In genomic region chr4:151185750-151186149, GRCm38 (mm10) we compare ENCODE assay signal across 12 mouse cellular contexts.
DNase-seq lines count a peak whose midpoint lies in the region; ATAC-seq and TF ChIP-seq lines count a peak whose summit lies in the region.
"Had no signal": no experiment of that assay in that cellular context is flagged by ENCODE, and none has a peak within 500 bp of the region (broad histone marks: within the 10 kb centered on the region; RNA-seq: fewer than 3 reads in every experiment).

No protein-coding gene starts in this region.

- H3K36me3 ChIP-seq in midbrain, embryonic 14.5 days (ENCODE audit: control insufficient read depth, insufficient read depth, low read length) = no peaks in the 10 kb centered on the region
- H3K36me3 ChIP-seq in midbrain, postnatal 0 days (ENCODE audit: insufficient read depth, low read length) = no peaks in the 10 kb centered on the region
- H3K36me3 ChIP-seq: embryonic facial prominence, embryonic 12.5 days; heart, embryonic 12.5 days; limb, embryonic 12.5 days had no signal

- no peak overlapping the region for H3K4me2 ChIP-seq in midbrain, embryonic 14.5 days (ENCODE audit: low read length)
- H3K4me2 ChIP-seq in midbrain, postnatal 0 days (ENCODE audit: low read depth, low read length, poor library complexity, severe bottlenecking) = no peak overlapping the region
- H3K4me2 ChIP-seq: embryonic facial prominence, embryonic 12.5 days; heart, embryonic 12.5 days; limb, embryonic 12.5 days had no signal

- H3K27me3 ChIP-seq in midbrain, embryonic 14.5 days (ENCODE audit: control insufficient read depth, insufficient read depth, low read length) = peaks cover 2% of the 10 kb centered on the region; the same call in 1 of the 2 replicates
- peaks cover 13% of the 10 kb centered on the region; the same call in 1 of the 2 replicates for H3K27me3 ChIP-seq in midbrain, postnatal 0 days (ENCODE audit: insufficient read depth, low read length)
- H3K27me3 ChIP-seq: embryonic facial prominence, embryonic 12.5 days; limb, embryonic 12.5 days; megakaryocyte, embryonic 14.5 days had no signal

- peak; percentile 33 to 51 for DNase-seq in heart, postnatal 10 days
- no peak for DNase-seq in heart, postnatal 36 days
- no peak for DNase-seq in midbrain, embryonic 14.5 days
- DNase-seq in midbrain, postnatal 0 days (ENCODE audit: low spot score) = no peak
- DNase-seq in embryo, embryonic 10.5 days (ENCODE audit: low spot score) = peak; percentile 57
- DNase-seq in T-cell, adult 2 months (ENCODE audit: low spot score) = no peak

- H3K4me1 ChIP-seq in midbrain, embryonic 14.5 days (ENCODE audit: control insufficient read depth, insufficient read depth, low read length) = peaks cover 15% of the 10 kb centered on the region; the same call in 1 of the 2 replicates
- peaks cover 4% of the 10 kb centered on the region; the same call in 1 of the 2 replicates for H3K4me1 ChIP-seq in midbrain, postnatal 0 days (ENCODE audit: insufficient read depth, low read length)
- H3K4me1 ChIP-seq: megakaryocyte, embryonic 14.5 days had no signal

- H3K9me3 ChIP-seq in midbrain, embryonic 14.5 days (ENCODE audit: control insufficient read depth, low read length) = no peaks in the 10 kb centered on the region
- H3K9me3 ChIP-seq in midbrain, postnatal 0 days (ENCODE audit: low read length) = no peaks in the 10 kb centered on the region
- H3K9me3 ChIP-seq: embryonic facial prominence, embryonic 12.5 days; heart, embryonic 12.5 days; limb, embryonic 12.5 days had no signal

- no peak overlapping the region for H3K9ac ChIP-seq in midbrain, embryonic 14.5 days (replicated peaks; ENCODE audit: low read length)
- no peak overlapping the region for H3K9ac ChIP-seq in midbrain, postnatal 0 days (replicated peaks; ENCODE audit: low read length, poor library complexity, severe bottlenecking)
- H3K9ac ChIP-seq: embryonic facial prominence, embryonic 12.5 days; heart, embryonic 12.5 days; limb, embryonic 12.5 days had no signal

- no peak for TF ChIP-seq CTCF in midbrain, postnatal 0 days (IDR thresholded peaks at IDR 0.05)

- no peak overlapping the region for H3K4me3 ChIP-seq in midbrain, embryonic 14.5 days (replicated peaks; ENCODE audit: low read depth, low read length)
- H3K4me3 ChIP-seq in midbrain, postnatal 0 days (ENCODE audit: low read depth, low read length) = no peak overlapping the region
- H3K4me3 ChIP-seq: embryonic facial prominence, embryonic 12.5 days; heart, embryonic 12.5 days; limb, embryonic 12.5 days; megakaryocyte, embryonic 14.5 days had no signal

- 0 out of 2 replicates have a peak overlapping the region, but pooled peaks have one; percentile 20 for H3K27ac ChIP-seq in midbrain, embryonic 14.5 days (replicated peaks; ENCODE audit: low read depth, low read length)
- no peak overlapping the region for H3K27ac ChIP-seq in midbrain, postnatal 0 days (ENCODE audit: low read depth, low read length)
- H3K27ac ChIP-seq: embryonic facial prominence, embryonic 12.5 days; limb, embryonic 12.5 days had no signal

- WGBS in midbrain, embryonic 14.5 days = 18% methylated on average over 1 of the region's 1 CpGs
- WGBS in midbrain, postnatal 0 days = 21% methylated on average over 1 of the region's 1 CpGs

- intact Hi-C loops in heart, postnatal 10 days (cut with DNase I) = no loop called here
- intact Hi-C loops in heart, postnatal 36 days (cut with DNase I) = no loop called here

- ATAC-seq in midbrain, embryonic 14.5 days (ENCODE audit: low FRiP score, low TSS enrichment) = no peak
- ATAC-seq in midbrain, postnatal 0 days (ENCODE audit: low FRiP score) = no peak
- 0 out of 2 replicates have a peak, but pooled peaks have one; percentile 44 for ATAC-seq in megakaryocyte-erythroid progenitor cell, adult 5-6 weeks (replicated peaks; ENCODE audit: low FRiP score, low TSS enrichment, poor library complexity, severe bottlenecking)
- ATAC-seq in megakaryocyte, adult 5-6 weeks (ENCODE audit: poor library complexity, severe bottlenecking) = no peak

Comparison
In these comparisons a context has a peak if more than half of its experiments do, and no peak if none do; other contexts are left out.
1. DNase-seq: peak in heart, postnatal 10 days (2 of 2) and embryo, embryonic 10.5 days (single experiment); none in heart, postnatal 36 days (0 of 2), midbrain, embryonic 14.5 days (single experiment), midbrain, postnatal 0 days (single experiment) and T-cell, adult 2 months (single experiment).